Mouse (Mus musculus): ENCODE measurements at regions not wholly inside any gene's neighbourhood (a gene's known extent, or its start where the extent isn't known, plus 50 kb on each side); places are given as distances from the start of the nearest gene placed in this dataset.

GRCm38 (mm10) chr3:140876201-140876895, 335.8 kb downstream of the Pdha2 start (continued):
- TF ChIP-seq NELFE (IDR thresholded peaks at IDR 0.05; ENCODE audit: low read depth, low read length), result peak; percentile 58
- no peak for TF ChIP-seq CTCF (IDR thresholded peaks at IDR 0.05 in 2 of 3, conservative IDR thresholded peaks at IDR 0.05 in 1 of 3; ENCODE audit: control insufficient read depth in 1 of 3, insufficient read depth in 1 of 3, low read depth in 2 of 3, low read length in 3 of 3, poor library complexity in 1 of 3, severe bottlenecking in 1 of 3)
- no peak for TF ChIP-seq POLR2AphosphoS5 (IDR thresholded peaks at IDR 0.05; ENCODE audit: borderline replicate concordance, low read depth, low read length)

- Histone ChIP-seq H3K27me3 (ENCODE audit: control insufficient read depth in 1 of 2, insufficient read depth in 2 of 2, low read length in 2 of 2) (no peaks in the 10 kb centered on the region), H3K36me3 (ENCODE audit: control insufficient read depth in 1 of 2, insufficient read depth in 2 of 2, low read length in 2 of 2) (peaks cover 0 to 37% of the 10 kb centered on the region in 2 experiments; a peak in 2 of 4 replicates), H3K4me3 (ENCODE audit: control insufficient read depth in 1 of 2, insufficient read depth in 1 of 2, low read depth in 2 of 2, low read length in 2 of 2) (peak overlapping the region; percentile 23 to 28; a peak in 3 of 4 replicates), H3K4me1 (ENCODE audit: control insufficient read depth in 1 of 2, insufficient read depth in 2 of 2, low read length in 2 of 2) (peaks cover 7 to 25% of the 10 kb centered on the region in 2 experiments), H3K9me3 (replicated peaks; ENCODE audit: insufficient read depth, low read length) (no peaks in the 10 kb centered on the region), H3K27ac (ENCODE audit: control insufficient read depth, low read depth, low read length) (peak overlapping the region; percentile 100), H3K79me2 (ENCODE audit: control insufficient read depth, insufficient read depth, low read length, poor library complexity) (no peaks in the 10 kb centered on the region), H3K9ac (ENCODE audit: control insufficient read depth, low read depth, low read length, poor library complexity, severe bottlenecking) (peak overlapping the region; percentile 77)
- DNase-seq (ENCODE audit: low read depth, low spot score), result peak; percentile 89
- TF ChIP-seq USF2 (IDR thresholded peaks at IDR 0.05; ENCODE audit: borderline replicate concordance in 1 of 2, insufficient read depth in 1 of 2, low read depth in 1 of 2, low read length in 2 of 2) (no peak), CHD1 (IDR thresholded peaks at IDR 0.05; ENCODE audit: low read depth, low read length) (no peak; the same call in 1 of the 2 replicates), BHLHE40 (IDR thresholded peaks at IDR 0.05; ENCODE audit: borderline replicate concordance, low read depth, low read length) (peak; percentile 94), POLR2A (IDR thresholded peaks at IDR 0.05; ENCODE audit: control insufficient read depth in 1 of 2, insufficient read depth in 1 of 2, low read depth in 1 of 2, low read length in 2 of 2, poor library complexity in 1 of 2) (no peak), ETS1 (IDR thresholded peaks at IDR 0.05; ENCODE audit: low read depth, low read length) (peak; percentile 93), MYB (IDR thresholded peaks at IDR 0.05; ENCODE audit: low read depth, low read length) (peak; percentile 99), GATA1 (IDR thresholded peaks at IDR 0.05; ENCODE audit: low read depth, low read length) (peak; percentile 97), MYC (IDR thresholded peaks at IDR 0.05; ENCODE audit: low read depth, low read length) (0 out of 2 replicates have a peak, but pooled peaks have one; percentile 49), ELF1 (IDR thresholded peaks at IDR 0.05; ENCODE audit: low read depth, low read length) (no peak), RCOR1 (IDR thresholded peaks at IDR 0.05; ENCODE audit: low read depth, low read length) (peak; percentile 45; the same call in 1 of the 2 replicates), TCF12 (IDR thresholded peaks at IDR 0.05; ENCODE audit: low read depth, low read length) (peak; percentile 91), HCFC1 (IDR thresholded peaks at IDR 0.05; ENCODE audit: low read depth, low read length) (peak; percentile 22; the same call in 1 of the 2 replicates), EP300 (IDR thresholded peaks at IDR 0.05; ENCODE audit: low read depth in 1 of 2, low read length in 2 of 2) (peak; percentile 97 to 99), MAZ (IDR thresholded peaks at IDR 0.05; ENCODE audit: low read depth, low read length) (0 out of 2 replicates have a peak, but pooled peaks have one; percentile 3), UBTF (IDR thresholded peaks at IDR 0.05; ENCODE audit: borderline replicate concordance, insufficient read depth, low read depth, low read length) (no peak), SIN3A (IDR thresholded peaks at IDR 0.05; ENCODE audit: low read length) (peak; percentile 40; the same call in 1 of the 2 replicates), SMC3 (IDR thresholded peaks at IDR 0.05; ENCODE audit: low read depth, low read length) (no peak), MAX (IDR thresholded peaks at IDR 0.05; ENCODE audit: low read length) (0 out of 2 replicates have a peak, but pooled peaks have one; percentile 13)
These were observed 336.5 kb downstream of the Pdha2 start for GRCm38 (mm10) chr3:140875500-140876200.

Data from MEL (cell line).